ENCODE assay signal across 50 mouse cellular contexts in genomic region chr2:164219295-164219694, GRCm38 (mm10). TPM values are rescaled to one million over a fixed set of nuclear protein-coding genes. Genes with fewer than 3 reads are reported as not detected.
"Had no signal": no experiment of that assay in that cellular context is flagged by ENCODE, and none has a peak within 500 bp of the region (broad histone marks: within the 10 kb centered on the region; RNA-seq: fewer than 3 reads in every experiment).

No protein-coding gene starts in this region.

- H3K4me2 ChIP-seq: heart, embryonic 11.5 days; heart, embryonic 12.5 days; heart, embryonic 13.5 days; heart, embryonic 15.5 days; hindbrain, embryonic 12.5 days; hindbrain, embryonic 13.5 days; hindbrain, embryonic 14.5 days; hindbrain, embryonic 15.5 days; intestine, embryonic 15.5 days had no signal

- H3K4me1 ChIP-seq: heart, embryonic 10.5 days; heart, embryonic 12.5 days; heart, embryonic 13.5 days; heart, embryonic 15.5 days; hindbrain, embryonic 10.5 days; hindbrain, embryonic 12.5 days; hindbrain, embryonic 13.5 days; hindbrain, embryonic 15.5 days; intestine, embryonic 15.5 days had no signal

- H3K27ac ChIP-seq: heart, embryonic 10.5 days; heart, embryonic 13.5 days; heart, embryonic 15.5 days; hindbrain, embryonic 10.5 days; hindbrain, embryonic 12.5 days; hindbrain, embryonic 13.5 days; hindbrain, embryonic 14.5 days; hindbrain, embryonic 15.5 days; hindbrain, postnatal 0 days; intestine, embryonic 15.5 days; kidney, embryonic 15.5 days; layer of hippocampus, adult 2 months; left cerebral cortex, adult 2 months had no signal

- H3K4me3 ChIP-seq: heart, embryonic 10.5 days; heart, embryonic 12.5 days; heart, embryonic 13.5 days; heart, embryonic 15.5 days; hindbrain, embryonic 10.5 days; hindbrain, embryonic 12.5 days; hindbrain, embryonic 13.5 days; hindbrain, embryonic 15.5 days; intestine, embryonic 15.5 days; kidney, embryonic 15.5 days; layer of hippocampus, adult 2 months; left cerebral cortex, adult 2 months had no signal

- H3K9me3 ChIP-seq: heart, embryonic 10.5 days; heart, embryonic 12.5 days; heart, embryonic 13.5 days; heart, embryonic 15.5 days; hindbrain, embryonic 10.5 days; hindbrain, embryonic 12.5 days; hindbrain, embryonic 13.5 days; hindbrain, embryonic 15.5 days; intestine, embryonic 15.5 days; kidney, embryonic 15.5 days had no signal

- H3K27me3 ChIP-seq: heart, embryonic 12.5 days; heart, embryonic 13.5 days; heart, embryonic 15.5 days; hindbrain, embryonic 12.5 days; hindbrain, embryonic 13.5 days; hindbrain, embryonic 15.5 days; intestine, embryonic 15.5 days; kidney, embryonic 15.5 days had no signal

- H3K36me3 ChIP-seq: heart, embryonic 10.5 days; heart, embryonic 12.5 days; heart, embryonic 13.5 days; heart, embryonic 15.5 days; hindbrain, embryonic 10.5 days; hindbrain, embryonic 12.5 days; hindbrain, embryonic 13.5 days; hindbrain, embryonic 15.5 days; intestine, embryonic 15.5 days; kidney, embryonic 15.5 days had no signal

- H3K9ac ChIP-seq: heart, embryonic 12.5 days; heart, embryonic 13.5 days; heart, embryonic 15.5 days; hindbrain, embryonic 12.5 days; hindbrain, embryonic 13.5 days; hindbrain, embryonic 14.5 days; hindbrain, embryonic 15.5 days; intestine, embryonic 15.5 days; kidney, embryonic 15.5 days had no signal

- DNase-seq: heart, postnatal 10 days; heart, postnatal 14 days; heart, postnatal 36 days; heart, postnatal 4 days; kidney, adult 18-20 months; kidney, adult 8-10 months; kidney, adult 9 months; kidney, postnatal 14 days; kidney, postnatal 25 days; kidney, postnatal 36 days; kidney, postnatal 4 days; layer of hippocampus, adult 9-11 months; layer of hippocampus, postnatal 36 days had no signal

- ATAC-seq: hindbrain, embryonic 16.5 days; hindbrain, postnatal 0 days; inflammation-experienced regulatory T-cells, adult 6 months; intestine, embryonic 15.5 days; intestine, embryonic 16.5 days; intestine, postnatal 0 days had no signal

RNA-seq across cellular contexts. Expression of gene Wfdc15b, which starts 2.2 kb away (rescaled TPM):
- total RNA-seq: heart, postnatal 10 days; heart, postnatal 14 days; heart, postnatal 25 days; heart, postnatal 36 days; heart, postnatal 4 days; hematopoietic stem cell, adult 5-6 weeks; hindbrain, postnatal 0 days; layer of hippocampus, adult 18-20 months; layer of hippocampus, adult 2 months; layer of hippocampus, adult 8-10 months; layer of hippocampus, postnatal 10 days; layer of hippocampus, postnatal 14 days; layer of hippocampus, postnatal 25 days; layer of hippocampus, postnatal 36 days; left cerebral cortex, adult 18-20 months; left cerebral cortex, adult 2 months; left cerebral cortex, adult 8-10 months; left cerebral cortex, postnatal 10 days had no signal
- polyA plus RNA-seq: heart, embryonic 10.5 days; heart, embryonic 11.5 days; heart, embryonic 12.5 days; heart, embryonic 13.5 days; heart, embryonic 14.5 days; heart, embryonic 15.5 days; heart, postnatal 0 days; hindbrain, embryonic 10.5 days; hindbrain, embryonic 11.5 days; hindbrain, embryonic 12.5 days; hindbrain, embryonic 13.5 days; hindbrain, embryonic 14.5 days; hindbrain, embryonic 16.5 days; hindbrain, postnatal 0 days; inflammation-experienced regulatory T-cells, adult 6 months; large intestine, adult 2 months had no signal

RNA-seq across cellular contexts. Expression of gene Svs2, which starts 19.0 kb away (rescaled TPM):
- total RNA-seq: heart, postnatal 10 days; heart, postnatal 14 days; heart, postnatal 25 days; heart, postnatal 36 days; heart, postnatal 4 days; hematopoietic stem cell, adult 5-6 weeks; hindbrain, postnatal 0 days; layer of hippocampus, adult 18-20 months; layer of hippocampus, adult 2 months; layer of hippocampus, adult 8-10 months; layer of hippocampus, postnatal 10 days; layer of hippocampus, postnatal 14 days; layer of hippocampus, postnatal 25 days; layer of hippocampus, postnatal 36 days; left cerebral cortex, adult 18-20 months; left cerebral cortex, adult 2 months; left cerebral cortex, adult 8-10 months; left cerebral cortex, postnatal 10 days had no signal
- polyA plus RNA-seq: heart, embryonic 10.5 days; heart, embryonic 11.5 days; heart, embryonic 12.5 days; heart, embryonic 13.5 days; heart, embryonic 14.5 days; heart, embryonic 15.5 days; heart, embryonic 16.5 days; heart, postnatal 0 days; hindbrain, embryonic 10.5 days; hindbrain, embryonic 11.5 days; hindbrain, embryonic 12.5 days; hindbrain, embryonic 13.5 days; hindbrain, embryonic 14.5 days; hindbrain, embryonic 15.5 days; hindbrain, embryonic 16.5 days; hindbrain, postnatal 0 days; inflammation-experienced regulatory T-cells, adult 6 months; intestine, embryonic 14.5 days; intestine, embryonic 15.5 days; intestine, embryonic 16.5 days; intestine, postnatal 0 days; kidney, embryonic 14.5 days; kidney, embryonic 15.5 days; kidney, embryonic 16.5 days; large intestine, adult 2 months had no signal

RNA-seq across cellular contexts. Expression of gene Wfdc15a, which starts 19.4 kb away (rescaled TPM):
- total RNA-seq: heart, postnatal 10 days; heart, postnatal 14 days; heart, postnatal 25 days; heart, postnatal 36 days; heart, postnatal 4 days; hematopoietic stem cell, adult 5-6 weeks; hindbrain, postnatal 0 days; layer of hippocampus, adult 18-20 months; layer of hippocampus, adult 2 months; layer of hippocampus, adult 8-10 months; layer of hippocampus, postnatal 10 days; layer of hippocampus, postnatal 14 days; layer of hippocampus, postnatal 25 days; layer of hippocampus, postnatal 36 days; left cerebral cortex, adult 18-20 months; left cerebral cortex, adult 2 months; left cerebral cortex, adult 8-10 months; left cerebral cortex, postnatal 10 days had no signal
- polyA plus RNA-seq: heart, embryonic 10.5 days; heart, embryonic 11.5 days; heart, embryonic 12.5 days; heart, embryonic 13.5 days; heart, embryonic 14.5 days; heart, embryonic 15.5 days; heart, embryonic 16.5 days; heart, postnatal 0 days; hindbrain, embryonic 10.5 days; hindbrain, embryonic 11.5 days; hindbrain, embryonic 12.5 days; hindbrain, embryonic 13.5 days; hindbrain, embryonic 14.5 days; hindbrain, embryonic 15.5 days; hindbrain, embryonic 16.5 days; hindbrain, postnatal 0 days; inflammation-experienced regulatory T-cells, adult 6 months; intestine, embryonic 14.5 days; intestine, embryonic 15.5 days; intestine, embryonic 16.5 days; intestine, postnatal 0 days; kidney, embryonic 14.5 days; kidney, embryonic 15.5 days; kidney, embryonic 16.5 days; large intestine, adult 2 months had no signal

RNA-seq across cellular contexts. Expression of gene Wfdc12, which starts 28.9 kb away (rescaled TPM):
- total RNA-seq: heart, postnatal 10 days; heart, postnatal 14 days; heart, postnatal 25 days; heart, postnatal 36 days; heart, postnatal 4 days; hematopoietic stem cell, adult 5-6 weeks; hindbrain, postnatal 0 days; layer of hippocampus, adult 18-20 months; layer of hippocampus, adult 2 months; layer of hippocampus, adult 8-10 months; layer of hippocampus, postnatal 10 days; layer of hippocampus, postnatal 14 days; layer of hippocampus, postnatal 25 days; layer of hippocampus, postnatal 36 days; left cerebral cortex, adult 18-20 months; left cerebral cortex, adult 2 months; left cerebral cortex, adult 8-10 months; left cerebral cortex, postnatal 10 days had no signal
- polyA plus RNA-seq: heart, embryonic 10.5 days; heart, embryonic 11.5 days; heart, embryonic 12.5 days; heart, embryonic 13.5 days; heart, embryonic 14.5 days; heart, embryonic 15.5 days; heart, embryonic 16.5 days; heart, postnatal 0 days; hindbrain, embryonic 10.5 days; hindbrain, embryonic 11.5 days; hindbrain, embryonic 12.5 days; hindbrain, embryonic 13.5 days; hindbrain, embryonic 14.5 days; hindbrain, embryonic 15.5 days; hindbrain, embryonic 16.5 days; hindbrain, postnatal 0 days; inflammation-experienced regulatory T-cells, adult 6 months; intestine, embryonic 14.5 days; intestine, embryonic 15.5 days; intestine, embryonic 16.5 days; intestine, postnatal 0 days; kidney, embryonic 14.5 days; kidney, embryonic 16.5 days; large intestine, adult 2 months had no signal

RNA-seq across cellular contexts. Expression of gene Wfdc5, which starts 36.8 kb away (rescaled TPM):
- total RNA-seq: heart, postnatal 10 days; heart, postnatal 14 days; heart, postnatal 25 days; heart, postnatal 36 days; heart, postnatal 4 days; hematopoietic stem cell, adult 5-6 weeks; hindbrain, postnatal 0 days; layer of hippocampus, adult 18-20 months; layer of hippocampus, adult 2 months; layer of hippocampus, adult 8-10 months; layer of hippocampus, postnatal 10 days; layer of hippocampus, postnatal 14 days; layer of hippocampus, postnatal 25 days; layer of hippocampus, postnatal 36 days; left cerebral cortex, adult 18-20 months; left cerebral cortex, adult 2 months; left cerebral cortex, adult 8-10 months; left cerebral cortex, postnatal 10 days had no signal
- polyA plus RNA-seq: heart, embryonic 10.5 days; heart, embryonic 11.5 days; heart, embryonic 12.5 days; heart, embryonic 13.5 days; heart, embryonic 14.5 days; heart, embryonic 15.5 days; heart, embryonic 16.5 days; heart, postnatal 0 days; hindbrain, embryonic 10.5 days; hindbrain, embryonic 11.5 days; hindbrain, embryonic 12.5 days; hindbrain, embryonic 13.5 days; hindbrain, embryonic 14.5 days; hindbrain, embryonic 15.5 days; hindbrain, embryonic 16.5 days; hindbrain, postnatal 0 days; inflammation-experienced regulatory T-cells, adult 6 months; intestine, embryonic 14.5 days; intestine, embryonic 15.5 days; intestine, embryonic 16.5 days; kidney, embryonic 14.5 days; kidney, embryonic 15.5 days; kidney, embryonic 16.5 days; large intestine, adult 2 months had no signal
